Mouse (Mus musculus) thymus, postnatal 0 days (tissue): ENCODE results near the gene Olfr134. TPM values are rescaled to one million over a fixed set of nuclear protein-coding genes. Genes with fewer than 3 reads are reported as not detected.
"Not testable (repeated sequence)": the region's sequence is repeated elsewhere in the genome, so short reads cannot be mapped to it uniquely, and the experiment has no call there.

ENCODE experiments used
- DNase-seq: peaks from one replicate; pipeline ENCODE4 v3.0.0-alpha.2; 2015; ENCODE audit warnings: low spot score
- polyA plus RNA-seq: library from polyadenylated mRNA; unstranded; fragments of >200 nt; fragmentation: Nextera tagmentation; extraction: Ambion mirVana; gene quantifications from 2 replicates; pipeline ENCODE4 v1.2.1, GENCODE M21; 2015

Gene Olfr134
- polyA plus RNA-seq: not detected in 2 replicates

- DNase-seq: no peak
Observed at GRCm38 (mm10) chr17:38171088-38171487, at the start of gene Olfr134. Olfr134 (plus strand) TSS chr17:38171388.

- DNase-seq: not testable (repeated sequence)
Observed at GRCm38 (mm10) chr17:38124199-38124598, 47.0 kb upstream of the Olfr134 start.

GRCm38 (mm10) chr17:38125371-38125770, 45.8 kb upstream of the Olfr134 start:
- DNase-seq: not testable (repeated sequence)

- no peak for DNase-seq
Observed at GRCm38 (mm10) chr17:38134426-38134825, 36.8 kb upstream of the Olfr134 start, which contains the start of gene Olfr132. Olfr132 (minus strand) TSS chr17:38134526.

GRCm38 (mm10) chr17:38144981-38145380, 26.2 kb upstream of the Olfr134 start, which contains the start of gene Olfr133:
Olfr133 (plus strand) TSS chr17:38145281.
- DNase-seq: no peak

GRCm38 (mm10) chr17:38204035-38204434, 32.8 kb downstream of the Olfr134 start, which contains the start of gene Olfr135:
Olfr135 (plus strand) TSS chr17:38204335.
- DNase-seq: no peak

Other genes starting within 250 kb of the Olfr134 start
- not detected in 2 replicates for gene Olfr761, start 218.3 kb upstream of the Olfr134 start, polyA plus RNA-seq
- not detected in 2 replicates for gene Olfr129, start 111.3 kb upstream of the Olfr134 start, polyA plus RNA-seq
- not detected in 2 replicates for gene Olfr130, start 107.5 kb upstream of the Olfr134 start, polyA plus RNA-seq
- gene Olfr131, start 82.7 kb upstream of the Olfr134 start, polyA plus RNA-seq: not detected in 2 replicates
- gene Olfr132, start 36.9 kb upstream of the Olfr134 start, polyA plus RNA-seq: not detected in 2 replicates
- gene Olfr133, start 26.1 kb upstream of the Olfr134 start, polyA plus RNA-seq: not detected in 2 replicates
- gene Olfr135, start 32.9 kb downstream of the Olfr134 start, polyA plus RNA-seq: not detected in 2 replicates
- gene Olfr138, start 89.6 kb downstream of the Olfr134 start, polyA plus RNA-seq: not detected in 2 replicates
- gene Olfr137, start 136.2 kb downstream of the Olfr134 start, polyA plus RNA-seq: not detected in 2 replicates
- not detected in 2 replicates for gene Olfr136, start 158.4 kb downstream of the Olfr134 start, polyA plus RNA-seq
- not detected in 2 replicates for gene Esp36, start 248.8 kb downstream of the Olfr134 start, polyA plus RNA-seq